Mouse (Mus musculus) heart, adult 2 months (tissue): ENCODE measurements around the gene Pik3r2. TPM values are rescaled to one million over a fixed set of nuclear protein-coding genes. Genes with fewer than 3 reads are reported as not detected.

Source experiments
- DNase-seq, 2 experiments: peaks; one replicate each; pipeline ENCODE4 v3.0.0; 2021
- H3K27ac ChIP-seq: fragments of 200-600 bp; 2 replicates; pipeline ENCODE4 v1.8.1; 2022
- H3K27me3 ChIP-seq: fragments of 200-500 bp; 2 replicates; pipeline ENCODE4 v1.6.1; 2012; ENCODE audit warnings: mild to moderate bottlenecking, low read length, inconsistent platforms, mixed read lengths; ENCODE audit not compliant: control insufficient read depth, insufficient read depth
- H3K36me3 ChIP-seq: fragments of 200-500 bp; 2 replicates; pipeline ENCODE4 v1.6.1; 2012; ENCODE audit warnings: low read length, inconsistent platforms; ENCODE audit not compliant: control insufficient read depth, insufficient read depth
- H3K4me1 ChIP-seq: fragments of 200-500 bp; 2 replicates; pipeline ENCODE4 v1.6.1; 2011; ENCODE audit warnings: low read length; ENCODE audit not compliant: control insufficient read depth, insufficient read depth
- H3K4me3 ChIP-seq: fragments of 200-600 bp; 2 replicates; pipeline ENCODE4 v1.8.1; 2022
- H3K79me2 ChIP-seq: fragments of 200-500 bp; replicated peaks from 2 replicates; pipeline ENCODE4 v1.6.1; 2012; ENCODE audit warnings: mild to moderate bottlenecking, inconsistent platforms, low read length, moderate library complexity, mixed read lengths; ENCODE audit not compliant: control insufficient read depth, insufficient read depth
- H3K9ac ChIP-seq: fragments of 200-500 bp; 2 replicates; pipeline ENCODE4 v1.6.1; 2012; ENCODE audit warnings: low read depth, mild to moderate bottlenecking, control low read depth, inconsistent platforms, low read length, mixed read lengths
- CTCF ChIP-seq: fragments of 200-600 bp; IDR thresholded peaks from 2 replicates; pipeline ENCODE4 v1.8.1; 2022; ENCODE audit warnings: antibody characterized with exemption, mild to moderate bottlenecking, moderate library complexity
- EP300 ChIP-seq: fragments of 200-500 bp; IDR thresholded peaks from 2 replicates; pipeline ENCODE4 v1.6.1; 2011; ENCODE audit warnings: low read depth, low read length, control low read depth; ENCODE audit not compliant: insufficient read depth
- POLR2A ChIP-seq: fragments of 200-500 bp; IDR thresholded peaks from 2 replicates; pipeline ENCODE4 v1.6.1; 2011; ENCODE audit warnings: mild to moderate bottlenecking, low read depth, low read length, control low read depth; ENCODE audit not compliant: insufficient read depth
- WGBS: fragments of 180-500 bp; shearing (Covaris S2); methylation state at CpG from one replicate; pipeline ENCODE4 v1.1.7; 2018; 5-methylcytosine and 5-hydroxymethylcytosine counted together
- intact Hi-C: fragments of 180-260 bp; cut with DNase I; formaldehyde crosslinking; loops from one replicate; pipeline ENCODE4 v1.15.1; 2025
- polyA plus RNA-seq: library from polyadenylated mRNA; depleted of rRNA; stranded (reverse); fragments of >200 nt; gene quantifications from 2 replicates; pipeline ENCODE4 v1.2.3, GENCODE M21; 2012
- total RNA-seq, 2 experiments: library from RNA; stranded (reverse); gene quantifications; 2 replicates each; pipeline ENCODE4 v1.2.3; 2021

Pik3r2 gene
- total and polyA plus RNA-seq, 3 experiments = 22.0 to 45.5 (median 22.4) TPM

GRCm38 (mm10) chr8:70758616-70759561 is 17.6 kb downstream of the Pik3r2 start:
- peak in 1 of 2 experiments; percentile 34 for DNase-seq
- no peak overlapping the region for H3K9ac ChIP-seq
- no peak overlapping the region for H3K4me3 ChIP-seq
- no peak overlapping the region; the same call in none of the 2 replicates for H3K27ac ChIP-seq
- TF ChIP-seq EP300 (no peak), CTCF (no peak), POLR2A (no peak)
- WGBS = 53% methylated on average over 19 of the region's 19 CpGs
- H3K36me3 ChIP-seq = peaks cover 2% of the 10 kb centered on the region; the same call in 1 of the 2 replicates
- no peaks in the 10 kb centered on the region for H3K79me2 ChIP-seq
- intact Hi-C loops = no loop called here
- H3K4me1 ChIP-seq = peaks cover 22% of the 10 kb centered on the region
- no peaks in the 10 kb centered on the region for H3K27me3 ChIP-seq

- H3K4me1 ChIP-seq = peaks cover 27% of the 10 kb centered on the region
- H3K4me3 ChIP-seq = no peak overlapping the region
- no peak overlapping the region for H3K27ac ChIP-seq
- WGBS = 87% methylated on average over 7 of the region's 7 CpGs
- DNase-seq = peak in 1 of 2 experiments; percentile 14
- H3K79me2 ChIP-seq = no peaks in the 10 kb centered on the region
- H3K27me3 ChIP-seq = no peaks in the 10 kb centered on the region
- H3K36me3 ChIP-seq = peaks cover 3% of the 10 kb centered on the region; the same call in 1 of the 2 replicates
- no peak for TF ChIP-seq CTCF
- no peak for TF ChIP-seq EP300
- no peak for TF ChIP-seq POLR2A
- intact Hi-C loops = no loop called here
- H3K9ac ChIP-seq = no peak overlapping the region
Measured at GRCm38 (mm10) chr8:70758308-70758615, 18.3 kb downstream of the Pik3r2 start.

GRCm38 (mm10) chr8:70757523-70758307 is 18.8 kb downstream of the Pik3r2 start:
- H3K4me1 ChIP-seq = peaks cover 29% of the 10 kb centered on the region
- no peaks in the 10 kb centered on the region for H3K79me2 ChIP-seq
- no peak overlapping the region for H3K27ac ChIP-seq
- TF ChIP-seq CTCF = peak; percentile 56
- TF ChIP-seq EP300 = no peak
- no peak for TF ChIP-seq POLR2A
- H3K36me3 ChIP-seq = peaks cover 3% of the 10 kb centered on the region; the same call in 1 of the 2 replicates
- DNase-seq = peak in 1 of 2 experiments; percentile 30
- intact Hi-C loops = no loop called here
- H3K27me3 ChIP-seq = no peaks in the 10 kb centered on the region
- 72% methylated on average over 22 of the region's 22 CpGs for WGBS
- H3K9ac ChIP-seq = no peak overlapping the region
- no peak overlapping the region for H3K4me3 ChIP-seq

- Histone ChIP-seq H3K27me3 (no peaks in the 10 kb centered on the region), H3K27ac (no peak overlapping the region), H3K79me2 (no peaks in the 10 kb centered on the region), H3K4me3 (no peak overlapping the region), H3K36me3 (peaks cover 3% of the 10 kb centered on the region; the same call in 1 of the 2 replicates), H3K9ac (no peak overlapping the region), H3K4me1 (peaks cover 30% of the 10 kb centered on the region)
- DNase-seq = peak in 1 of 2 experiments; percentile 19
- WGBS = 89% methylated on average over 6 of the region's 6 CpGs
- TF ChIP-seq POLR2A = no peak
- TF ChIP-seq EP300 = no peak
- TF ChIP-seq CTCF = no peak
- intact Hi-C loops = no loop called here
Measured at GRCm38 (mm10) chr8:70756476-70757040, 20.0 kb downstream of the Pik3r2 start.

GRCm38 (mm10) chr8:70755661-70756475 is 20.6 kb downstream of the Pik3r2 start:
- DNase-seq = peak in 1 of 2 experiments; percentile 30

More at GRCm38 (mm10) chr8:70755661-70756475, 20.6 kb downstream of the Pik3r2 start:
- Histone ChIP-seq H3K4me1 (peaks cover 29% of the 10 kb centered on the region), H3K4me3 (no peak overlapping the region; the same call in 1 of the 2 replicates), H3K27me3 (no peaks in the 10 kb centered on the region), H3K9ac (peak overlapping the region; percentile 2; the same call in 1 of the 2 replicates), H3K36me3 (peaks cover 3% of the 10 kb centered on the region; the same call in 1 of the 2 replicates), H3K27ac (no peak overlapping the region), H3K79me2 (no peaks in the 10 kb centered on the region)
- intact Hi-C loops = no loop called here
- WGBS = 74% methylated on average over 24 of the region's 24 CpGs
- no peak for TF ChIP-seq EP300
- no peak for TF ChIP-seq POLR2A
- TF ChIP-seq CTCF = no peak
